Mouse (Mus musculus): Measurements from ENCODE around the gene Ap5s1. TPM values are rescaled to one million over a fixed set of nuclear protein-coding genes. Genes with fewer than 3 reads are reported as not detected.

Gene Ap5s1
- polyA plus RNA-seq (2015; fragmentation: Nextera tagmentation; extraction: Ambion mirVana): 19.9 and 21.3 TPM in 2 replicates

DNA sequence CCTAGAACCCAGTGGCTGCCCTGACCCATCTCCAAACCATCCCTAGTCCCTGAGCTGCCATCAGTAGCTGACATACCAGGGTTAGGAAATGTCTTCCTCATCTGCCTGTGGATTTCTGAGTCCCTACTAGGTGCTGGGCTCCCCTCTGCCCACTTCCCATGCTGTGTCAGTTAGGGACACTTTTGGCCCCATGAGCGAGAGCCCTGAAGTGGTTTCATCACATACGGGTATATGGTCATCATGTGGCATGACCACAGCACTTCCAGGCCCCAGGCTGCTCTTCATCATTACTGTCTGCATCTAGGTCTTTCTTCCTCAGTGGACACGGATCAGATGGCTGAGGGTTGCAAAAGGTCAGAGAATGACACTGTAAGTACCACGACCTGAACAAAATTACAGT, at the start of gene Ap5s1:
TSS of gene Ap5s1 (plus strand) at position 301 of the 400 bp plus-strand sequence.

DNA sequence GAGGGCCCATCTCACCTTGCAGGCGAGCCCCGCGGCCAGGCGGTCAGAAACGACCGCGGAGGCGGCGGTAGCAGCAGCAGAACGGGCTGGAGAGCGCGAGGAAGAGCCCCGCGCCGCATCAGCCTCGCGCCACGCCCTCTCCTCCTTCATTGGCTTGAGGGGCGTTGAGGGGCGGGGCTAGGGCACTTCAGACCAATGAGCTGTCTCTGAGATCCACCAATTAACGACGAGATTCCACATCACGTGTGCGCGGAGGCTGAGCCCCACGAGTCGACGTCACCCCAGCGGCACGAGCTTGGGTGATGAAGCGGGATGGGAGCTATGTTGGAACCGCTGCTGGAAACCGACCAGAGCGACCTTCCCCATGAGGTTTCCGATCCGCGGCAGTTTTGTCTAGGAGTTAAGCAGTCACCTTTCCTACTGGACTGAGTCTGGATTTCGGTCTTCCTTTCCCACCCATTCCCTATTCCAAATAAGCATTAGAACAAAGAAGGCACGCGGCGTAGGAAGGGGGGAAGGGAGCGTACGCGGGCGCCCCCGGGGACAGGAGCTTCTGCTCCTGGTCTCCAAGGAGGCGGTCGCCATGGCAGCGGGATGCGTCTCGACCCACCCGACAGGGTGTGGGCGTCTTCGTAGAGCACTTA, 46.8 kb upstream of the Ap5s1 start, which contains the start of gene 1700037H04Rik:
TSS of gene 1700037H04Rik (minus strand) at position 144 of the 644 bp plus-strand sequence.

DNA sequence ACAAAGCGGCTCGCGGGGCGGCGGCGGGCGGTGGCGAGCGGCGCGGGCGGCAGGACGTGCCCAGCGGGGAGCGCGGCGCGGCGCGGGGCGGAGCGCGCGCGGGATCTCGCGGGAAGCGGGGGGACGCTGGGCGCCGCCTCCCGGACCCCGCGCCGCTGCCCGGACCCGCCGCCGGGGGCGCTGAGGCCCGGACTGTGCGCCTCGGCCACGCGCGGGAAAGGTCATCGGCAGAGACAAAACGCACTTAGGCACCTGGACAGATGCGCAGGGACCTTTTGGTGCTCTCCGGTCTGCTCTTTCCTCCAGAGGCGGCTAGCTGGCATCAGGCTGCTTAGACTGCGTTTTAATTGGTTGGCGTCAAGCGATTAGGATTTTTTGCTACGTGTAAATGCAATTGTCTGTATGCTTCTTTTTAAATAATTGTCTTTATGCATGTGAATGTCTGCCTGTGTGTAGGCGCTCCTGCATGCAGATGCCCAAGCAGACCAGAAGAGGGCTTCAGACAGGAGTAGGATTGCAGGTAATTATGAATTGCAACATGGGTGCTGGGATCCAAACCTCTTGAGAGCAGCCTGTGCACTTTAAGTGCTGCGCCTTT, 26.8 kb upstream of the Ap5s1 start, which contains the start of gene Cenpb:
TSS of gene Cenpb (minus strand) at position 78 of the 598 bp plus-strand sequence.

DNA sequence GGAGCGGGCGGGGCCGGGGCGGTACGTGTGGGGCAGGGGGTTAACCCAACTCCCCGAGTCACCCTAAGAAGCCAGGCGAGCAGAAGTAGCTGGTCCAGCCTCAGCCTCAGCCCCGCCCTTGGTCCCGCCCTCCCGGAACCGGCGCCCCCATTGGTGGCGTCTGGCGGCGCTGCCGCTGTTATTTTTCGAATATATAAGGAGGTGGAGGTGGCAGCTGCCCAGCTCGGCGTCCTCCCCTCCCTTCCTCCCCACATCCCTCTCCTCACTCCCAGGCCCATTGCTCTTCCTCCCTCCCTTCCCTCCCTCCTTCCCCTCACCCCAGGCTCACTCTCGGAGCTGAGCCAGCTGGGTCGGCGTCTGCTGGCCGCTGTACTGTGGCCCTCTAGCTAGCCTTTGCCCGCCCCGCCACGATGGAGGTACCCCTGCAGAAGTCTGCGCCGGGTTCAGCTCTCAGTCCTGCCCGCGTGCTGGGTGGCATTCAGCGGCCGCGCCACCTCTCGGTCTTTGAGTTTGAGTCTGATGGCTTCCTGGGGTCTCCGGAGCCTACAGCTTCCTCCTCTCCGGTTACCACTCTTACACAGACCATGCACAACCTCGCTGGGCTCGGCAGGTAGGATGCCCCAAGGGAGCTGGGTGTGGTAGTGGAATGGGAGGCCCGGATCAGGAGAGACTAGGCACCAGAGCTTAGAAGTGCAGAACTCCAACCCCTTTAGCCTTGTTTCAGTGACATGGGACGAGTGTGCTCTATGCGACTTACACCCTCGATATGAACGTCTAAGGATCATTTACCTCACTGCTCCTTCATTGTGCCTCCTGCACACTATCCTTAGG, 19.9 kb upstream of the Ap5s1 start, which contains the start of the genes Cdc25b and Spef1:
TSS of gene Cdc25b (plus strand) at position 179 of the 831 bp plus-strand sequence.
TSS of gene Spef1 (minus strand) at position 512 of the 831 bp plus-strand sequence.

DNA sequence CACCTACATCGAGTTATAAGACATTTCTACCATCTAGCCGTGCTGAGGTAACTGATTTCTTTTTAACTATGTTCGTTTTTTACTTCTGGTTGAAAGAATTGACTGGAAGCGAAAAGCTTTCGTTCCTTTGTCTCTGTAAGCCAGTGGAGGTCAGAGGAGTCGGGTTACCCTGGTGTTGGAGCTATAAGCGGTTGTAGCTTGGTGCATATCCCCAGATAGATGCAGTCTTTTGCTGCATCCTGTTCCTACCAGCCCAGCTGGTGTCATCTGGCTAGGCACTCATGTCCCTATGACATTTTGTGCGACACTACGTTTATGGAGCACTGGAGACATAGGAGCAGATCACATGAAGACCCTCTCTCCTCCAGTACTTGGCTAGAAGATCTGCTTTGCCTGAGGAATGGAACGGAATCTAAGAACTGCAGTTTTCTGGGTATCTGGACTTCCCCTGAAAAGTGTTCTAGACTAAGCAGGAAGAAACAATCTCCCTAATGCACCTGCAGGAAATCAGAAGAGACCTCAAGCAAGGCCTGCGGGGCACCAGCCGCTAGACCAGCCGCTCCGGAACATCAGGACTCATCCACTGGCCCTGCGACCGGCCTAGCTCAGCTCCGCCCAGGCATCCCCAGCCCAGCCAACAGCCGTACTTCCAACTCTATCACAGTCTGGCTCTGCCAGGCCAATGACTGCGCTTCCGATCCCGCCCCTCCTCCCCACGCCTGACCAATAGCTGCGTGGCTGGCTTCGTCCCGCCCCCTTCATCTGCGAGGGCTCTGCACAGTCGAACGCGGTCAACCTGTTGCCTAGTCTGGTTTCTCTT, 26.6 kb downstream of the Ap5s1 start, which contains the start of gene Mavs:
TSS of gene Mavs (plus strand) at position 757 of the 820 bp plus-strand sequence.

GRCm38 (mm10) chr2:131262213-131262672, 55.4 kb downstream of the Ap5s1 start, which contains the start of gene Pank2:
Gene Pank2 (plus strand): TSS chr2:131262495.

Other genes with a start within 250 kb of the Ap5s1 start
- 0.41 and 0.48 TPM in 2 replicates for gene Gfra4, start 164.0 kb upstream of the Ap5s1 start, polyA plus RNA-seq (2015; fragmentation: Nextera tagmentation; extraction: Ambion mirVana)
- gene Adam33, start 143.3 kb upstream of the Ap5s1 start, polyA plus RNA-seq (2015; fragmentation: Nextera tagmentation; extraction: Ambion mirVana): 2.5 and 2.9 TPM in 2 replicates
- 0.97 and 1.6 TPM in 2 replicates for gene Siglec1, start 120.3 kb upstream of the Ap5s1 start, polyA plus RNA-seq (2015; fragmentation: Nextera tagmentation; extraction: Ambion mirVana)
- gene Hspa12b, start 79.8 kb upstream of the Ap5s1 start, polyA plus RNA-seq (2015; fragmentation: Nextera tagmentation; extraction: Ambion mirVana): 2.3 and 2.4 TPM in 2 replicates
- not detected in 2 replicates for gene Gm11037, start 73.6 kb upstream of the Ap5s1 start, polyA plus RNA-seq (2015; fragmentation: Nextera tagmentation; extraction: Ambion mirVana)
- 138 and 153 TPM in 2 replicates for gene 1700037H04Rik, start 47.0 kb upstream of the Ap5s1 start, polyA plus RNA-seq (2015; fragmentation: Nextera tagmentation; extraction: Ambion mirVana)
- 7.9 and 8.0 TPM in 2 replicates for gene Cenpb, start 27.0 kb upstream of the Ap5s1 start, polyA plus RNA-seq (2015; fragmentation: Nextera tagmentation; extraction: Ambion mirVana)
- gene Cdc25b, start 20.1 kb upstream of the Ap5s1 start, polyA plus RNA-seq (2015; fragmentation: Nextera tagmentation; extraction: Ambion mirVana): 139 and 157 TPM in 2 replicates
- gene Spef1, start 19.8 kb upstream of the Ap5s1 start, polyA plus RNA-seq (2015; fragmentation: Nextera tagmentation; extraction: Ambion mirVana): 1.9 and 2.2 TPM in 2 replicates
- gene Mavs, start 27.0 kb downstream of the Ap5s1 start, polyA plus RNA-seq (2015; fragmentation: Nextera tagmentation; extraction: Ambion mirVana): 20.3 and 20.8 TPM in 2 replicates
- 34.0 and 37.5 TPM in 2 replicates for gene Pank2, start 55.4 kb downstream of the Ap5s1 start, polyA plus RNA-seq (2015; fragmentation: Nextera tagmentation; extraction: Ambion mirVana)
- gene Rnf24, start 145.8 kb downstream of the Ap5s1 start, polyA plus RNA-seq (2015; fragmentation: Nextera tagmentation; extraction: Ambion mirVana): 0.59 and 0.98 TPM in 2 replicates